In genomic region chr1:87621858-87622279, GRCm38 (mm10) we compare ENCODE assay signal across 8 mouse cellular contexts. TPM values are rescaled to one million over a fixed set of nuclear protein-coding genes. Genes with fewer than 3 reads are reported as not detected.
DNase-seq lines count a peak whose midpoint lies in the region; ATAC-seq and TF ChIP-seq lines count a peak whose summit lies in the region.

No protein-coding gene starts in this region.

- TF ChIP-seq POLR2A in cortical plate, adult 2 months (IDR thresholded peaks at IDR 0.05; ENCODE audit: extremely low read depth, insufficient read depth, low read length): no peak
- no peak for TF ChIP-seq POLR2A in thymus, adult 2 months (IDR thresholded peaks at IDR 0.05; ENCODE audit: control insufficient read depth, extremely low read depth, insufficient read depth, low read length, poor library complexity)

- no peak overlapping the region for H3K9ac ChIP-seq in heart, embryonic 14.5 days (ENCODE audit: low read length)
- no peak overlapping the region for H3K9ac ChIP-seq in lung, embryonic 16.5 days (ENCODE audit: low read length)

- H3K4me3 ChIP-seq in heart, embryonic 14.5 days (ENCODE audit: control insufficient read depth in 1 of 2, insufficient read depth in 1 of 2, low read depth in 1 of 2, low read length in 2 of 2): peak overlapping the region in 1 of 2 experiments; percentile 46; a peak in 1 of 4 replicates
- H3K4me3 ChIP-seq in lung, embryonic 16.5 days (ENCODE audit: low read length): peak overlapping the region; percentile 46
- H3K4me3 ChIP-seq in cortical plate, adult 2 months (ENCODE audit: insufficient read depth, low read length): no peak overlapping the region
- H3K4me3 ChIP-seq in thymus, adult 2 months (ENCODE audit: control insufficient read depth, insufficient read depth, low read length): peak overlapping the region; percentile 85

- ATAC-seq in heart, embryonic 14.5 days (ENCODE audit: insufficient number of reproducible peaks, insufficient read depth, low FRiP score, low read depth): no peak
- no peak for ATAC-seq in lung, embryonic 16.5 days (ENCODE audit: low read depth)

- no peak for TF ChIP-seq CTCF in cortical plate, adult 2 months (IDR thresholded peaks at IDR 0.05; ENCODE audit: extremely low read depth, insufficient read depth, low read length)
- TF ChIP-seq CTCF in thymus, adult 2 months (IDR thresholded peaks at IDR 0.05; ENCODE audit: borderline replicate concordance, control insufficient read depth, extremely low read depth, insufficient read depth, low read length, poor library complexity): no peak

- H3K36me3 ChIP-seq in heart, embryonic 14.5 days (ENCODE audit: control insufficient read depth, insufficient read depth, low read length): no peaks in the 10 kb centered on the region
- no peaks in the 10 kb centered on the region for H3K36me3 ChIP-seq in lung, embryonic 16.5 days (ENCODE audit: control insufficient read depth, insufficient read depth, low read length)
- no peaks in the 10 kb centered on the region for H3K36me3 ChIP-seq in thymus, adult 2 months (ENCODE audit: control insufficient read depth, insufficient read depth, low read length)

- H3K9me3 ChIP-seq in heart, embryonic 14.5 days (ENCODE audit: control insufficient read depth, low read length): no peaks in the 10 kb centered on the region
- H3K9me3 ChIP-seq in lung, embryonic 16.5 days (ENCODE audit: control insufficient read depth, low read length): no peaks in the 10 kb centered on the region

- H3K4me1 ChIP-seq in heart, embryonic 14.5 days (ENCODE audit: control insufficient read depth in 2 of 2, insufficient read depth in 2 of 2, low read length in 2 of 2): peaks cover 5 to 9% of the 10 kb centered on the region in 2 experiments; a peak in 3 of 4 replicates
- peaks cover 5% of the 10 kb centered on the region; the same call in 1 of the 2 replicates for H3K4me1 ChIP-seq in lung, embryonic 16.5 days (replicated peaks; ENCODE audit: control insufficient read depth, insufficient read depth, low read length)
- peaks cover 3% of the 10 kb centered on the region for H3K4me1 ChIP-seq in cortical plate, adult 2 months (ENCODE audit: control insufficient read depth, insufficient read depth, low read length)
- H3K4me1 ChIP-seq in thymus, adult 2 months (replicated peaks; ENCODE audit: control insufficient read depth, insufficient read depth, low read length): peaks cover 39% of the 10 kb centered on the region

- WGBS in heart, embryonic 14.5 days: 56% methylated on average over 3 of the region's 3 CpGs
- WGBS in lung, embryonic 16.5 days: 45% methylated on average over 3 of the region's 3 CpGs
- 14% methylated on average over 3 of the region's 3 CpGs for WGBS in thymus, adult 2 months

- no peaks in the 10 kb centered on the region for H3K27me3 ChIP-seq in heart, embryonic 14.5 days (ENCODE audit: control insufficient read depth, insufficient read depth, low read length)
- no peaks in the 10 kb centered on the region for H3K27me3 ChIP-seq in lung, embryonic 16.5 days (ENCODE audit: control insufficient read depth, insufficient read depth, low read depth, low read length)
- no peaks in the 10 kb centered on the region for H3K27me3 ChIP-seq in thymus, adult 2 months (ENCODE audit: control insufficient read depth, insufficient read depth, low read length)

- no peak for DNase-seq in heart, adult 9 months (ENCODE audit: low spot score in 2 of 2)
- no peak for DNase-seq in lung, postnatal 25 days (ENCODE audit: low spot score)
- DNase-seq in thymus, adult 2 months: peak; percentile 53
- DNase-seq in MN1 (ENCODE audit: low spot score): no peak
- no peak for DNase-seq in lung, postnatal 14 days

- peak overlapping the region; percentile 57 for H3K4me2 ChIP-seq in heart, embryonic 14.5 days (ENCODE audit: low read length)
- peak overlapping the region; percentile 46 for H3K4me2 ChIP-seq in lung, embryonic 16.5 days (ENCODE audit: low read depth, low read length)

- no peak overlapping the region for H3K27ac ChIP-seq in heart, embryonic 14.5 days (replicated peaks in 1 of 2; ENCODE audit: control insufficient read depth in 1 of 2, insufficient read depth in 1 of 2, low read depth in 2 of 2, low read length in 2 of 2)
- H3K27ac ChIP-seq in lung, embryonic 16.5 days (ENCODE audit: low read length): no peak overlapping the region
- H3K27ac ChIP-seq in cortical plate, adult 2 months (ENCODE audit: insufficient read depth, low read length): 0 out of 2 replicates have a peak overlapping the region, but pooled peaks have one; percentile 9
- H3K27ac ChIP-seq in thymus, adult 2 months (ENCODE audit: control insufficient read depth, insufficient read depth, low read length): peak overlapping the region; percentile 28; the same call in 1 of the 2 replicates

RNA-seq across cellular contexts. Expression of gene Inpp5d, which starts 1.8 kb away (rescaled TPM):
- polyA plus RNA-seq in heart, embryonic 14.5 days (2014; fragmentation: Nextera tagmentation; extraction: Ambion mirVana): 7.9 and 8.9 TPM in 2 replicates
- 11.9 and 13.6 TPM in 2 replicates for polyA plus RNA-seq in lung, embryonic 16.5 days (2015; fragmentation: Nextera tagmentation; extraction: Ambion mirVana)
- 18.2 and 18.3 TPM in 2 replicates for polyA plus RNA-seq in cortical plate, adult 2 months (2012; rRNA removed)
- 278 and 301 TPM in 2 replicates for polyA plus RNA-seq in thymus, adult 2 months (2012; rRNA removed)

RNA-seq across cellular contexts. Expression of gene Ngef, which starts 48.2 kb away (rescaled TPM):
- polyA plus RNA-seq in heart, embryonic 14.5 days (2014; fragmentation: Nextera tagmentation; extraction: Ambion mirVana): 0.12 and 0.46 TPM in 2 replicates
- polyA plus RNA-seq in lung, embryonic 16.5 days (2015; fragmentation: Nextera tagmentation; extraction: Ambion mirVana): 5.6 TPM in 2 replicates
- polyA plus RNA-seq in cortical plate, adult 2 months (2012; rRNA removed): 293 and 323 TPM in 2 replicates
- 0.32 and 0.33 TPM in 2 replicates for polyA plus RNA-seq in thymus, adult 2 months (2012; rRNA removed)

Comparison
In these comparisons a context has a peak if more than half of its experiments do, and no peak if none do; other contexts are left out.
1. H3K27ac ChIP-seq: peak in cortical plate, adult 2 months (single experiment) and thymus, adult 2 months (single experiment); none in heart, embryonic 14.5 days (0 of 2) and lung, embryonic 16.5 days (single experiment).
2. RNA of gene Inpp5d, which starts 1.8 kb away (polyA plus RNA-seq): 278 to 301 TPM in thymus, adult 2 months; 18.2 to 18.3 TPM in cortical plate, adult 2 months, 11.9 to 13.6 TPM in lung, embryonic 16.5 days and 7.9 to 8.9 TPM in heart, embryonic 14.5 days; every median in the first group is over 10 times any median in the second.
3. RNA of gene Ngef, which starts 48.2 kb away (polyA plus RNA-seq): 293 to 323 TPM in cortical plate, adult 2 months; 5.6 TPM in lung, embryonic 16.5 days, 0.12 to 0.46 TPM in heart, embryonic 14.5 days and 0.32 to 0.33 TPM in thymus, adult 2 months; every median in the first group is over 10 times any median in the second.